10 mouse cellular contexts compared by ENCODE assay signal in the genomic region with DNA sequence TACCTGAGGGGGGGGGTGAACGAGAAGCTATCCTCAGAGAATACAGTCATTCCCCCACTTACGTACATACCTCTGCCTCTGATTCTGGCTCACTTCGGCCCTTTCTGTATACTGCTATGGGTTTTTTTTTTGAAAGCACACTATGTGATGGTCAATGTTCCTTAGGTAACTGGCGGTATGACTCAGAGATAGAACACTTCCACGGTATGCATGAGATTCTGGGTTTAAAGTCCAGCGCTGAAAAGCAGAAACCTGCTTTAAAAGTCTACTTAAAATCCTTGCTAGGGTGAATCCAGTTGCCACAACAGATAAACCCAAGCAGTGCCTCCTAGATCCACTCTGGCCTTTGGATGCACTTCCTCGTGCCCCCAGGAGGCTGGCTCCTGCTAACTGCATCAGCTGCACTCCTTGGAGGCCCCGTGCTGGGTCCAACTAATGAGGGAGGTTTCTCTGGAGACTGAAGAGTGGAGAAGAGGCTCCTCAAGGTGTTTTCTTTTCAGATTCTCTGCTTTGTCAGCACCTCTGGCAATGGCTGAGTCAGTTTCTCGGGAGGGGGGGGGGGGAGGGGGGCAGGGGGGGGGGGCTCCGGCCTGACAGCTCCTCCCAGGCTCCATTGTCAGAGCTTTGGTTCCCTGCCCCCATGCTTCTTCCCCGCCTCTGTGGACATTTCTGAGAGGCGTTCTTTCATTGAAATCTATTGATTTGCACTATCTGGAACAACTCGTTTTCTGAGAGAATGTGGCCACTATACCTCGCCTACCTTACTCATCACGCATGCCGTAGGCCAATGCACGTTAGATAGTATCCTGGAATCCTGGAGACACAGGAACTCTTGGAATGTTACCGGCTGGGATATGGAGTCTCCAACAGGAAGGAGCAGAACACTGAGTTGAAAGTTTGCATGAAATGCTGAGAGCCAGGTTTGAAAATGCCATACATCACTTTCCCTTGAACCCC. TPM values are rescaled to one million over a fixed set of nuclear protein-coding genes. Genes with fewer than 3 reads are reported as not detected.
DNase-seq lines count a peak whose midpoint lies in the region; ATAC-seq lines count a peak whose summit lies in the region.
"Had no signal": no experiment of that assay in that cellular context is flagged by ENCODE, and none has a peak within 500 bp of the region (broad histone marks: within the 10 kb centered on the region; RNA-seq: fewer than 3 reads in every experiment).

No protein-coding gene starts in this region.

- ATAC-seq in lung, embryonic 16.5 days (ENCODE audit: low read depth), result no peak
- ATAC-seq in intestine, embryonic 15.5 days, result peak; percentile 57
- ATAC-seq in stomach, embryonic 15.5 days (ENCODE audit: insufficient read depth, low FRiP score, low read depth), result no peak

- peak; percentile 75 for DNase-seq in heart, embryonic 10.5 days (ENCODE audit: low spot score)
- no peak for DNase-seq in heart, adult 9 months (ENCODE audit: low spot score in 2 of 2)
- no peak for DNase-seq in lung, postnatal 36 days
- DNase-seq in cerebellum, adult 9-10 months, result no peak
- no peak for DNase-seq in right cerebral cortex, postnatal 25 days
- DNase-seq: right cerebral cortex, postnatal 4 days had no signal

- no peak overlapping the region for H3K9ac ChIP-seq in lung, embryonic 16.5 days (ENCODE audit: low read length)
- no peak overlapping the region for H3K9ac ChIP-seq in intestine, embryonic 15.5 days
- no peak overlapping the region for H3K9ac ChIP-seq in stomach, embryonic 15.5 days

- H3K9me3 ChIP-seq in heart, embryonic 10.5 days, result no peaks in the 10 kb centered on the region
- no peaks in the 10 kb centered on the region for H3K9me3 ChIP-seq in lung, embryonic 16.5 days (ENCODE audit: control insufficient read depth, low read length)
- H3K9me3 ChIP-seq in intestine, embryonic 15.5 days, result no peaks in the 10 kb centered on the region
- no peaks in the 10 kb centered on the region for H3K9me3 ChIP-seq in stomach, embryonic 15.5 days
- H3K9me3 ChIP-seq: megakaryocyte, embryonic 14.5 days had no signal

- H3K27ac ChIP-seq in heart, embryonic 10.5 days, result no peak overlapping the region
- no peak overlapping the region for H3K27ac ChIP-seq in lung, embryonic 16.5 days (ENCODE audit: low read length)
- no peak overlapping the region for H3K27ac ChIP-seq in intestine, embryonic 15.5 days
- no peak overlapping the region for H3K27ac ChIP-seq in stomach, embryonic 15.5 days

- 21% methylated on average over 17 of the region's 18 CpGs for WGBS in heart, embryonic 10.5 days
- 34% methylated on average over 16 of the region's 18 CpGs for WGBS in lung, embryonic 16.5 days
- 34% methylated on average over 16 of the region's 18 CpGs for WGBS in intestine, embryonic 15.5 days
- 35% methylated on average over 18 of the region's 18 CpGs for WGBS in stomach, embryonic 15.5 days

- H3K4me2 ChIP-seq in lung, embryonic 16.5 days (ENCODE audit: low read depth, low read length), result peak overlapping the region; percentile 17
- peak overlapping the region; percentile 31; the same call in 1 of the 2 replicates for H3K4me2 ChIP-seq in intestine, embryonic 15.5 days (replicated peaks)
- H3K4me2 ChIP-seq in stomach, embryonic 15.5 days, result peak overlapping the region; percentile 34

- H3K36me3 ChIP-seq in heart, embryonic 10.5 days, result no peaks in the 10 kb centered on the region
- no peaks in the 10 kb centered on the region for H3K36me3 ChIP-seq in lung, embryonic 16.5 days (ENCODE audit: control insufficient read depth, insufficient read depth, low read length)
- no peaks in the 10 kb centered on the region for H3K36me3 ChIP-seq in intestine, embryonic 15.5 days
- H3K36me3 ChIP-seq in stomach, embryonic 15.5 days, result no peaks in the 10 kb centered on the region

- peaks cover 8% of the 10 kb centered on the region; the same call in 1 of the 2 replicates for H3K4me1 ChIP-seq in heart, embryonic 10.5 days
- H3K4me1 ChIP-seq in lung, embryonic 16.5 days (replicated peaks; ENCODE audit: control insufficient read depth, insufficient read depth, low read length), result no peaks in the 10 kb centered on the region
- peaks cover 3% of the 10 kb centered on the region; the same call in 1 of the 2 replicates for H3K4me1 ChIP-seq in intestine, embryonic 15.5 days (replicated peaks)
- H3K4me1 ChIP-seq in stomach, embryonic 15.5 days, result peaks cover 10% of the 10 kb centered on the region

- no peaks in the 10 kb centered on the region for H3K27me3 ChIP-seq in heart, embryonic 10.5 days (ENCODE audit: insufficient read depth, poor library complexity, severe bottlenecking)
- no peaks in the 10 kb centered on the region for H3K27me3 ChIP-seq in lung, embryonic 16.5 days (ENCODE audit: control insufficient read depth, insufficient read depth, low read depth, low read length)
- H3K27me3 ChIP-seq in intestine, embryonic 15.5 days (replicated peaks), result no peaks in the 10 kb centered on the region
- no peaks in the 10 kb centered on the region for H3K27me3 ChIP-seq in stomach, embryonic 15.5 days (replicated peaks)
- H3K27me3 ChIP-seq: megakaryocyte, embryonic 14.5 days had no signal

- peak overlapping the region; percentile 43 for H3K4me3 ChIP-seq in heart, embryonic 10.5 days
- no peak overlapping the region for H3K4me3 ChIP-seq in lung, embryonic 16.5 days (ENCODE audit: low read length)
- H3K4me3 ChIP-seq in intestine, embryonic 15.5 days (replicated peaks), result no peak overlapping the region
- no peak overlapping the region for H3K4me3 ChIP-seq in stomach, embryonic 15.5 days (replicated peaks)
- H3K4me3 ChIP-seq: megakaryocyte, embryonic 14.5 days had no signal

RNA-seq across cellular contexts. Expression of gene Mycbp2, which starts 8.1 kb away (rescaled TPM):
- polyA plus RNA-seq in heart, embryonic 10.5 days (2016; fragmentation: Nextera tagmentation; extraction: Ambion mirVana), result 10.7 and 16.7 TPM in 2 replicates
- 14.5 and 14.9 TPM in 2 replicates for polyA plus RNA-seq in lung, embryonic 16.5 days (2015; fragmentation: Nextera tagmentation; extraction: Ambion mirVana)
- polyA plus RNA-seq in intestine, embryonic 15.5 days (2015; fragmentation: Nextera tagmentation; extraction: Ambion mirVana), result 16.9 and 18.9 TPM in 2 replicates
- polyA plus RNA-seq in stomach, embryonic 15.5 days (2015; fragmentation: Nextera tagmentation; extraction: Ambion mirVana), result 19.6 and 21.9 TPM in 2 replicates
